Mouse (Mus musculus) retina, adult 2 months (tissue): ENCODE measurements around the gene Nepro.
A peak's percentile ranks its signal among the peaks of the same experiment; 100 is the strongest.

Experiments used
- DNase-seq: peaks from one replicate; pipeline ENCODE4 v3.0.0-alpha.2; 2012; ENCODE audit warnings: low read depth, low spot score

The Nepro gene

GRCm38 (mm10) chr16:44703458-44703857 is 20.6 kb upstream of the Nepro start:
- DNase-seq: no peak

- DNase-seq: peak; percentile 59
These were observed 7.6 kb upstream of the Nepro start for GRCm38 (mm10) chr16:44716305-44717140.

GRCm38 (mm10) chr16:44717141-44717634 is 6.9 kb upstream of the Nepro start:
- no peak for DNase-seq

- DNase-seq: no peak
These were observed 6.3 kb upstream of the Nepro start for GRCm38 (mm10) chr16:44717838-44718237.

DNA sequence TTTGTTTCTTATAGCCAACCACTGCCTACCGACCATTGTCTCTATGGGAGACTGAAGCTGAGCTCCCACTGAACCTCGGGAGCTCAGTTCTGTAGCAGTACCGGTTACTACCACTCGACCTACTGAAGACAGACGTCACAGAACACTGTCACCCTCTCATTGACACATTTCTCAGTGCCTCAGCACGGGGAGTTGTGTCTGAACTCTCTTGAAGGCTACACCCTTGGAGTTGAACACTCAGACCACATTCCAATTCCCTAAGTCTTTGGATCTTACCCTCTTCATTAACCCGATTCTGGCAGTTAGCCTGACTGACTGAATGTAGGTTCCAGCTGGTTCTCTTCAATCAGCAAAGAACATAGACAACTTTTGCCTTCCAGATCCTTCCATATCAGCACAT is 4.8 kb upstream of the Nepro start:
- DNase-seq: no peak

GRCm38 (mm10) chr16:44720518-44720917 is 3.6 kb upstream of the Nepro start:
- DNase-seq: no peak

DNA sequence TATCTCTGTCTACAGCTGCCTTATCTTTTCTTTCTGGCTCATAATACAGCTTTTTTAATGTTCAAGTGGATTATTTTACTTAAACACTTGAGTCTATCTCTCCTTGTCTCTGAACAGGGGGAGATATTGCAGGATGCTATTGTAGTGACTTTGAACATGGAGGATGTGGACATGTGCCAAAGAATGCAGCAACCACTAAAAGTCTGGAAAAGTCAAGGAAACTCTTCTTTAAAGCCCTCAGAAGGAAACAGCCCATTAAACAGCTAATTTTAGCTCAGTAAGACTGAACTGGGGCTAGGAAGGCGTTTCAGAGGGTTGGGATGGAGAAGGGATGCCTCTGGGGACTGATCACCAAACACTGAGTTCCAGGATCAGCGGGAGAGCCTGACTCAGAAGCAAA is 1.4 kb upstream of the Nepro start:
- DNase-seq: no peak

GRCm38 (mm10) chr16:44724847-44725246 is 746 bp downstream of the Nepro start:
- DNase-seq: peak; percentile 11

DNA sequence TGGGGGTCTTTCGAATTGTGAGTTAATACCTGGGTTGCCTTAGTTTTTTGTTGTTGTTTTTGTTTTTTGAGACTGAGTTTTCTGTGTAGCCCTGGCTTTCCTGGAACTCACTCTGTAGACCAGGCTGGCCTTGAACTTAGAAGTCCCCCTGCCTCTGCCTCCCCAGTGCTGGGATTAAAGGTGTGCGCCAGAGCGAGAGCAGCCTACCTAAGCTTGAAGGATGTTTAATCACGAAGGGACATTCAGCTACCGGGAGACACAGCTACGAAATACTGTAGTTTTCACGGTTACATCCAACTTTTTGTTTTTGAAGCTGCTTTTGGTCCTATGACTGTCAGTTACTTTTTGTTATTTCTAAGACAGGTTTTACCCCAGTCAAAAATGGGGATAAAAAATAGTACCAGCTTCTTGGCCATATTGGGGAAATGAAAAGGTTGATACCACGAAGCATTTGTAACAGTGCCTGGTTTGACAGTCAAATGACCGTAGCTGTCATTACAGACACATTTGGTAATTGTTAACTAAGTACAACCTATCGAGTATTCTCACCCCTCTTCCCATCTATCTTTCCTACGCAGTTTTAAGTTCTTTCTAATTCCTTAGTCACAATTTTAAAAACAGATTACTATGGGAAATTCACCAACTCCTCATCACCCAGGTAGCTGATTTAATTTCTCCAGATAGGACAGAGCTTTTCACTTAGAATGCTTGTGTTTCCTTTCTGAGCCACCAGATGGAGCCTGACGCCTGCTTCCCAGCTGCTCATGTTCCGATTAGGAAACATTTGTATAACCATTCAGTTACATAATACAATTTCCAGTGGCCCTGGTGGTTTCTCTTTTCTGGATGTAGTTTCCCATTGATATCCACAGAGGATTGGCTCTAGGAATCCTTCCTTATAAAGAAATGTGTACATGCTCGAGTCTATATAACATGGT is 1.5 kb downstream of the Nepro start:
- DNase-seq: peak; percentile 58

- DNase-seq: no peak
These were observed 3.4 kb downstream of the Nepro start for GRCm38 (mm10) chr16:44727525-44727924.

- DNase-seq: no peak
These were observed 10.0 kb downstream of the Nepro start for GRCm38 (mm10) chr16:44734059-44734458.

GRCm38 (mm10) chr16:44735676-44736075 is 11.6 kb downstream of the Nepro start:
- DNase-seq: no peak

- no peak for DNase-seq
These were observed 12.0 kb downstream of the Nepro start for GRCm38 (mm10) chr16:44736118-44736517.

DNA sequence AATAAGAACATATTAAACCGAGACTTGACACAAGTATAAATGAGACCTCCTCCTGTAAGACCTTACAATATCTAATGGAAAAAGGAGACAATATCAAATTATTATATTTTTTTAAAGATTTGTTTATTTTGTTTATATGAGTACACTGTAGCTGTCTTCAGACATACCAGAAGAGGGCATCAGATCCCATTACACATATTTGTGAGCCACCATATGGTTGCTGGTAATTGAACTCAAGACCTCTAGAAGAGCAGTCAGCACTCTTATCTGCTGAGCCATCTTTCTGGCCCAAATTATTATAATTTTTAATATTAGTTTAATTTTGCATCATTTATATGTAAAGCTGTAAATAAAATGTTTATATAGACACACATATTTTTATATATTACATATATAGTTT is 18.7 kb downstream of the Nepro start:
- DNase-seq: no peak

- no peak for DNase-seq
These were observed 21.4 kb downstream of the Nepro start for GRCm38 (mm10) chr16:44745471-44745865.

DNA sequence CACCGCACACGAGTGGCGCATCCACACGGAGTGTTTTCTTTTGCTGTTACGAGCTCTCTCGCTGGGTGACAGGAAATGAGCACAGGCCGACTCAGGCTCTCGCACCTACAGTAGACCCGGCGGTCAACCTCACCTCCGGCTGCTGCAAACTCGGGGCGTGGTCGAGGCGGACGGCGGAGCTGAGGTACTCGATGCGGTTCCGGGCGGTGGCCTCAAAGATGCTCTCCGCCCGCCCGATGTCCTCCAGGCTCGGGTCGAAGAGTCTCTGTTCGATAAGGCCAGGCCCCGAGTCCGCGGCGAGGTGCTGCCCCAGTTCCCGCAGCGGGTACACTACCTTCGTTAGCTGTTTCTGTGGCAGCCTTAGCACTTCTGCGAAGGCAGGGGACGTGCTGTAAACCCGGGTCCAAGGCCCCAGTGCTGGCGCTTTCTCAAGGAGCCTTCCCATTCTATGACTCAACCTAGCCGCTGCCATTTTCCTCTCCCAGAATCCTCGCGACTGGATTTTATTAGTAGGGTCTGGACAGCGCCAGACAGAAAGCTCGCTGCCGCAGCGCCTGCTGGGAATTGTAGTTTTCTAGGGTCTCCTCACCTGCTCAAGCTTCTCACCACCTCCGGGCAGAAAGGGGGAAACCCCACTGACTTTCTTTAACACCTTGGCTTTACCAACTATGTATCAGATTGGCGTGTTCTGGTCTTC is 21.9 kb downstream of the Nepro start, which contains the start of gene Gtpbp8:
Gene Gtpbp8 (minus strand): TSS at position 498 of the 697 bp plus-strand sequence.
- peak; percentile 81 for DNase-seq

GRCm38 (mm10) chr16:44748007-44748406 is 23.9 kb downstream of the Nepro start:
- DNase-seq: no peak

DNA sequence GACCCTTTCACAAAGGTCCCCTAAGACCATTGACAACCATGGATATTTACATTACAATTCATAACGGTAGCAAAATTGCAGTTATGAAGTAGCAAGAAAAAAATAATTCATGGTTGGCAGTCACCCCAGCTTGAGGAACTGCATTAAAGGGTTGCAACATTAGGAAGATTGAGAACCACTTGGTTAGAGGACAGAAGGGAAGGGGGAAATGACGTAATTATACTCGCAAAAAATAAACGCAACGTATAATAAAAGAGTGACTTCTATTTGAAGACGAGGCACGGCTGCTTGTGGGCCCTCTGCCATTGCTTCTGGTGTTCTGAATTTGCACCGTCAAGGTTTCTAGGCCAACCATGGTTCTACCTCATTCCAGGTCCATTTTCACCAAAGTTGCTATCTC is 33.6 kb downstream of the Nepro start:
- DNase-seq: no peak

- DNase-seq: no peak
These were observed 37.7 kb downstream of the Nepro start for GRCm38 (mm10) chr16:44761811-44762210.

DNA sequence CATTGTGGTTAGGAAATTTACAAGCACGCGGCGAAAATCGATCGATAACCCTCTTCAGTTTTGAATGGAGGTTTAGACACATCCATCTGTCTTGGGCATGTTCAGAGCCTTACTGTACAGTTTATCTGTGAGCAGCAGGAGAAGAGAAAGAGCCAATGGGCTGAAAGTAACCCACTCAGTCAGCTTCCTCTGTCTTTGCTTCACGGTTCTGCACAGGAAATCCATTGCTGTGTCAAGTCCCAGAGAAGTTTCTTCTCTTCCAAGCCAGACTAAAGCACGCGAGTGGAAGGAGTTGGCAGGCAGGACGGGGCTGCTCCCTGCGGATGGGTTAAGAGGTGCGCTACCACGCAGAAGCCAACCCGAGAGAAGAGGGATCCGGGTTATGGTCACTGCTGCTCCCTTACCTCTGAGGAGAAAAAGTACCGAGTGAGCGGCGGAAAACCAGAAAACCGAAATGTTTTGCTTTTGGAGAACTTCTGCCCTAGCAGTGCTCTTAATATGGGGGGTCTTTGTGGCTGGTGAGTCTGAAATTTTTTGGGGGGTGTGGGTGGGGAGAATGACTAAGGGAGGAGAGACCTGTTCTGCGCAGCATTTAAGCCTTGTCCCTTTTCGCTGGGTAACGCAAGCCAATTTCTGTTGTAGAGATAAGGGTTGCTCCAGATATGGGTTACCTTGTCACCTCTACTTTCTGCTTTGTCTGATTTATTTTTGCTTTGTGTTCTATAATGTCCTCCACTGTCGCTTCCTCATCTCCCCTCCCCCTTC is 41.6 kb downstream of the Nepro start, which contains the start of gene Cd200r1:
Gene Cd200r1 (plus strand): TSS at position 182 of the 765 bp plus-strand sequence.
- no peak for DNase-seq
